Mouse (Mus musculus) neutrophil, adult 5-6 weeks (primary cell): ENCODE results near the gene Rbbp5. TPM values are rescaled to one million over a fixed set of nuclear protein-coding genes. Genes with fewer than 3 reads are reported as not detected.

Source experiments
- ATAC-seq: fragments of 151-379, 151-347 bp; 2 replicates; pipeline ENCODE4 v1.8.0; 2017; ENCODE audit warnings: mild to moderate bottlenecking, moderate TSS enrichment; ENCODE audit not compliant: insufficient number of reproducible peaks, poor library complexity, low FRiP score, severe bottlenecking; ENCODE audit errors: extremely low read depth
- total RNA-seq: library from RNA; stranded (forward); fragments of 200-1000 nt; gene quantifications from 2 replicates; pipeline ENCODE4 v1.2.3, GENCODE M21; 2017

The Rbbp5 gene
- total RNA-seq, 1 experiment from 2014 or later = 49.8 TPM

GRCm38 (mm10) chr1:132532521-132532920 lies 55.4 kb downstream of the Rbbp5 start:
- no peak for ATAC-seq

DNA sequence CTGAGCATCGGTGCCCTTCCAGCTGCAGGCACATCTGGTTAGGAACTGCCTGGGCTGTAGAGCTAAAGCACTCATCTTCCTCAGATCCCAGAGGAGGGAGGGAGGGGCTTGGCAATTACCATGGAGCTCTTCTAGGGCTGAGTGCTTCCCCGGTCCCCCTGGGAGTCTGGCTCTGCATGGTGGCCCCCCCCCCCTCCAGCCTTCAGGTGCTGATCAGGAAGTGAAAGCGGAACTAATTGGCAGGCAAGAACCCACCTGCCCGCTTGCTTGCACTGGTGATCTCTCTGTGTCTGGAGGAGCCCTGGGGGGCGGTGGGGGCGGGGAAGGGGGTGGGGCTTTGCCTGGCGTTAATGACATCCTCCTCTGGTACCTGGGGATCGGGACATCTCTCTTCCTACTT lies 56.7 kb downstream of the Rbbp5 start:
- peak; percentile 77 for ATAC-seq

DNA sequence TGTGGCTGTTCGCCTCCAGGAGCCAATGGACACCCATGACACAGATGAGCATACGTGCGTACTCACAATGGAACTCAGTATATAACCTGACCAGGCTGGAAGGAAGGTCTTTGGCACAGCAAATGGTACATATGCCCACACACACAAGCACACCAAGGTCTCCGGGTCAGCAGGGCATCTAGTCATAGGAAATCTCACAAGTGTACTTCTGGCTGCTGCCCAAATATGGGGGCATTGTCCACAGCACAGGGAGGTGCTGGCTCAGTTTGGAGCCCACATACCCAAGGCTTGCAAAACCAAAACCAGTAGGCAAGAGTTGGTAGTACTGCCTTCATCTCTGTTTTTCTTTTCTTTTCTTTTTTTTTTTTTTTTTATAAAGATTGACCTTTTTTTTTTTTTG lies 58.4 kb downstream of the Rbbp5 start:
- no peak for ATAC-seq

DNA sequence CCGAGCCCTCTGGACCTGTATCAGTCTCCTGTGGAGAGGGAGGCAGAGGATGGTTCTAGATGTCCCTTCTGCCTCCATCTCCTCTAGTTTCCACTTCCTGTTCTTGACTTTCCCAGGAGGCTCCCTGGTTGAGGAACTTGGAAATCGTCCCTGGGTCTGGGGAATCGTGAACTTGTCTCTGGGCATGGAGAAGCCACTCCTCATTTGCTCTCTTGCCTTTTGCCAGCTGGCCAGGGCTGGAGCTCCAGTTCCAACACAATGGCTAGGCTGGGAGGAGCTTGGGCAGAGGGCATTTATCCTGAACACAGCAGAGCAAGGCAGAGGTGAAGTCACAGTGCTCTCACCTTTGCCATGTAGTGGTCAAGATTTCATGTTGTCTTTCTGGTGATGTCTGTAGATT lies 59.3 kb downstream of the Rbbp5 start:
- ATAC-seq = no peak

- ATAC-seq = no peak
These were observed 60.6 kb downstream of the Rbbp5 start for GRCm38 (mm10) chr1:132537736-132538135.

GRCm38 (mm10) chr1:132540701-132541100 lies 63.5 kb downstream of the Rbbp5 start:
- no peak for ATAC-seq

- ATAC-seq = no peak
These were observed 64.1 kb downstream of the Rbbp5 start for GRCm38 (mm10) chr1:132541171-132541823.

DNA sequence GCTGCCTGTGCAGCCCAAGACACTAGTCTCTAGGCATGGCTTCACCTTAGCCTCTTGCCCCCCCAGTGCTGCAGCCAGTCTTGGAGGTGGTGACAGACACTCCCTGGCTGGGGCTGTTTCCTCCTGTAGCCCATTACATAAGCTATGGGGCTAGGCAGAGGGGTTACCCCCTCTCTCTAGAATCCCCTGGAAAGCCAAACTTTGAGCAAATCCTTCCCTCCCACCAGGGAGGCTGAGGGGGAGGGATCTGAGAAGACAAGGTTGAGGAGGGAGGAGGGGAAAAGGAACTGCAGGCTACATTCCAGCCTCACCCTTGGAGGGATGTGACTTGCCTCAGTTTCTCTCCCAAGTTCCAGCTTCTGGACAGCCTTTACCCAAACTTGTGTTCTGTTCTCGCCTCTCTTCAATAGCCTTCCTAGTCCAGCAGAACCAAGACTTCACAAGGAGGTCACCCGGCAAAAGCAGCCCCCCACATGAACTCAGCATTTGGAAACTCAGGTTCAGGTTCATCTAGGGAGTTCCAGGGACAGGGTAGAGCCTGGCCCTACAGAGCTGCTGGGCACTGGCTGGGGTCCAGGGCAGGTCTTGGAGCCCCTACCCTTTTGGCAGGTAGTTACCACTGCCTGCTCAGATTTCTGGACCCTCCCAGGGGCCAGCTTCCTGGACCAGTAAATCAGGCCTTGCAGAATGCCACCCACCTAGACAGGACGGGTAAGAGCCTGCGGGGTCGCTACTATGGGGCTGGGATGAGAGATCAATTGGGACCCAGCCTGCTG lies 64.8 kb downstream of the Rbbp5 start:
- no peak for ATAC-seq

GRCm38 (mm10) chr1:132542762-132543306 lies 65.7 kb downstream of the Rbbp5 start, which contains the start of gene Cntn2:
Cntn2 (minus strand) TSS chr1:132543256.
- ATAC-seq = no peak

DNA sequence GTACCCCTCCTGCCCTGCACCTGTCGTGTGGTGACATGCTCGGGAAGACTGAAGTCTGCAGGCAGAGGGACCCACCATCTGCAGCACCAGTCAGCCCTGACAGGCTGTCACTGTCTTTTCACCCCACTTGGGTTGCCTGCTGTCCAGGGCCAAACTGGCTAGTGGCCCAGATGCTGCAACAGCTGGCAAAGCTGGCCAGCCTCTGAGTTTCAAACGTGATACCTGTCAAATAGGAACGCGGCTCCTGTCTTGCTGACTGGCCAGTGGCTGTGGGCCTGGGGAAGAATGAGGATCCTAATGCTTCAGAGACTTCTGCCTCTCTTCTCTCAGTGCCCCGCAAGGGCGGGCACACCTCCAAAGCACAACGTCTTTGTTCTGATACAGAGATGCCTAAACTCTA lies 66.6 kb downstream of the Rbbp5 start:
- no peak for ATAC-seq

Other genes with a start within 250 kb of the Rbbp5 start
- not detected in 2 replicates for gene Gm10188, start 247.6 kb upstream of the Rbbp5 start, total RNA-seq
- gene Klhdc8a, start 178.7 kb upstream of the Rbbp5 start, total RNA-seq = not detected in 2 replicates
- 55.9 and 67.2 TPM in 2 replicates for gene Nuak2, start 161.2 kb upstream of the Rbbp5 start, total RNA-seq
- gene Tmcc2, start 86.1 kb upstream of the Rbbp5 start, total RNA-seq = 4.5 and 6.6 TPM in 2 replicates
- gene Dstyk, start 59.8 kb upstream of the Rbbp5 start, total RNA-seq = 42.0 and 42.7 TPM in 2 replicates
- gene Tmem81, start 28.9 kb downstream of the Rbbp5 start, total RNA-seq = 11.3 and 11.7 TPM in 2 replicates
- gene Cntn2, start 65.9 kb downstream of the Rbbp5 start, total RNA-seq = under 0.01 TPM in 2 replicates